Mouse (Mus musculus): ENCODE measurements around the gene Gnat2. TPM values are rescaled to one million over a fixed set of nuclear protein-coding genes. Genes with fewer than 3 reads are reported as not detected.

Gene Gnat2
- polyA plus RNA-seq, 1 experiment from 2014 or later, result 0.33 TPM

- Histone ChIP-seq H3K9me3 (ENCODE audit: control insufficient read depth, low read length) (no peaks in the 10 kb centered on the region), H3K4me2 (ENCODE audit: low read depth, low read length, severe bottlenecking) (no peak overlapping the region)
These were observed 39.2 kb downstream of the Gnat2 start for GRCm38 (mm10) chr3:108131821-108132220.

GRCm38 (mm10) chr3:108132484-108132883, 39.9 kb downstream of the Gnat2 start:
- Histone ChIP-seq H3K27ac (ENCODE audit: low read depth, low read length) (no peak overlapping the region), H3K4me2 (ENCODE audit: low read depth, low read length, severe bottlenecking) (no peak overlapping the region), H3K36me3 (ENCODE audit: control insufficient read depth, insufficient read depth, low read length) (no peaks in the 10 kb centered on the region; the same call in 1 of the 2 replicates), H3K27me3 (ENCODE audit: control insufficient read depth, insufficient read depth, low read length) (no peaks in the 10 kb centered on the region), H3K4me3 (ENCODE audit: low read depth, low read length) (no peak overlapping the region), H3K9ac (ENCODE audit: low read length) (no peak overlapping the region), H3K4me1 (replicated peaks; ENCODE audit: control insufficient read depth, insufficient read depth, low read length) (no peaks in the 10 kb centered on the region; the same call in 1 of the 2 replicates), H3K9me3 (ENCODE audit: control insufficient read depth, low read length) (no peaks in the 10 kb centered on the region)
- DNase-seq (ENCODE audit: low spot score) (no peak), ATAC-seq (replicated peaks; ENCODE audit: low FRiP score) (no peak)
- WGBS, result 90% methylated on average over 1 of the region's 1 CpGs

More at GRCm38 (mm10) chr3:108131821-108132220, 39.2 kb downstream of the Gnat2 start:
- H3K4me1 ChIP-seq (replicated peaks; ENCODE audit: control insufficient read depth, insufficient read depth, low read length), result no peaks in the 10 kb centered on the region; the same call in 1 of the 2 replicates
- ATAC-seq (replicated peaks; ENCODE audit: low FRiP score) (no peak), DNase-seq (ENCODE audit: low spot score) (no peak)
- H3K9ac ChIP-seq (ENCODE audit: low read length), result no peak overlapping the region
- H3K27me3 ChIP-seq (ENCODE audit: control insufficient read depth, insufficient read depth, low read length), result no peaks in the 10 kb centered on the region
- H3K36me3 ChIP-seq (ENCODE audit: control insufficient read depth, insufficient read depth, low read length), result no peaks in the 10 kb centered on the region
- H3K4me3 ChIP-seq (ENCODE audit: low read depth, low read length), result no peak overlapping the region
- 88% methylated on average over 1 of the region's 1 CpGs for WGBS
- no peak overlapping the region for H3K27ac ChIP-seq (ENCODE audit: low read depth, low read length)

- Histone ChIP-seq H3K9me3 (ENCODE audit: control insufficient read depth, low read length) (no peaks in the 10 kb centered on the region), H3K36me3 (ENCODE audit: control insufficient read depth, insufficient read depth, low read length) (no peaks in the 10 kb centered on the region; the same call in 1 of the 2 replicates), H3K9ac (ENCODE audit: low read length) (no peak overlapping the region), H3K27ac (ENCODE audit: low read depth, low read length) (no peak overlapping the region), H3K4me3 (ENCODE audit: low read depth, low read length) (no peak overlapping the region), H3K4me2 (ENCODE audit: low read depth, low read length, severe bottlenecking) (no peak overlapping the region), H3K27me3 (ENCODE audit: control insufficient read depth, insufficient read depth, low read length) (no peaks in the 10 kb centered on the region), H3K4me1 (replicated peaks; ENCODE audit: control insufficient read depth, insufficient read depth, low read length) (no peaks in the 10 kb centered on the region)
- ATAC-seq (replicated peaks; ENCODE audit: low FRiP score), result no peak
- WGBS, result 87% methylated on average over 11 of the region's 11 CpGs
- no peak for DNase-seq (ENCODE audit: low spot score)
These were observed 42.1 kb downstream of the Gnat2 start for GRCm38 (mm10) chr3:108134701-108135100.

GRCm38 (mm10) chr3:108139113-108139512, 46.5 kb downstream of the Gnat2 start:
- DNase-seq (ENCODE audit: low spot score), result no peak
- Histone ChIP-seq H3K4me3 (ENCODE audit: low read depth, low read length) (no peak overlapping the region), H3K27me3 (ENCODE audit: control insufficient read depth, insufficient read depth, low read length) (no peaks in the 10 kb centered on the region), H3K27ac (ENCODE audit: low read depth, low read length) (no peak overlapping the region), H3K9ac (ENCODE audit: low read length) (no peak overlapping the region), H3K4me2 (ENCODE audit: low read depth, low read length, severe bottlenecking) (no peak overlapping the region), H3K9me3 (ENCODE audit: control insufficient read depth, low read length) (no peaks in the 10 kb centered on the region), H3K36me3 (ENCODE audit: control insufficient read depth, insufficient read depth, low read length) (no peaks in the 10 kb centered on the region; the same call in 1 of the 2 replicates), H3K4me1 (replicated peaks; ENCODE audit: control insufficient read depth, insufficient read depth, low read length) (no peaks in the 10 kb centered on the region)
- ATAC-seq (replicated peaks; ENCODE audit: low FRiP score), result no peak
- 88% methylated on average over 1 of the region's 1 CpGs for WGBS

- no peak overlapping the region for H3K4me3 ChIP-seq (ENCODE audit: low read depth, low read length)
- DNase-seq (ENCODE audit: low spot score), result no peak
- no peak for ATAC-seq (replicated peaks; ENCODE audit: low FRiP score)
- no peak overlapping the region for H3K9ac ChIP-seq (ENCODE audit: low read length)
- no peaks in the 10 kb centered on the region for H3K27me3 ChIP-seq (ENCODE audit: control insufficient read depth, insufficient read depth, low read length)
- no peak overlapping the region for H3K4me2 ChIP-seq (ENCODE audit: low read depth, low read length, severe bottlenecking)
- no peak overlapping the region for H3K27ac ChIP-seq (ENCODE audit: low read depth, low read length)
- H3K36me3 ChIP-seq (ENCODE audit: control insufficient read depth, insufficient read depth, low read length), result no peaks in the 10 kb centered on the region; the same call in 1 of the 2 replicates
- WGBS, result 84% methylated on average over 4 of the region's 4 CpGs
- H3K9me3 ChIP-seq (ENCODE audit: control insufficient read depth, low read length), result no peaks in the 10 kb centered on the region
- peaks cover 4% of the 10 kb centered on the region; the same call in 1 of the 2 replicates for H3K4me1 ChIP-seq (replicated peaks; ENCODE audit: control insufficient read depth, insufficient read depth, low read length)
These were observed 48.2 kb downstream of the Gnat2 start for GRCm38 (mm10) chr3:108140786-108141185.

- no peaks in the 10 kb centered on the region for H3K9me3 ChIP-seq (ENCODE audit: control insufficient read depth, low read length)
- H3K9ac ChIP-seq (ENCODE audit: low read length), result peak within 1 kb of the TSS; percentile 94
- H3K27ac ChIP-seq (ENCODE audit: low read depth, low read length), result peak within 1 kb of the TSS; percentile 86
- ATAC-seq (replicated peaks; ENCODE audit: low FRiP score), result peak; percentile 95
- H3K4me1 ChIP-seq (replicated peaks; ENCODE audit: control insufficient read depth, insufficient read depth, low read length), result peaks cover 4% of the 10 kb centered on the region; the same call in 1 of the 2 replicates
- no peaks in the 10 kb centered on the region for H3K36me3 ChIP-seq (ENCODE audit: control insufficient read depth, insufficient read depth, low read length)
- WGBS, result under 1% methylated on average over 63 of the region's 63 CpGs
- peak within 1 kb of the TSS; percentile 96 for H3K4me3 ChIP-seq (ENCODE audit: low read depth, low read length)
- DNase-seq (ENCODE audit: low spot score), result peak; percentile 93
- peak within 1 kb of the TSS; percentile 64 for H3K4me2 ChIP-seq (ENCODE audit: low read depth, low read length, severe bottlenecking)
- no peaks in the 10 kb centered on the region for H3K27me3 ChIP-seq (ENCODE audit: control insufficient read depth, insufficient read depth, low read length)
These were observed 53.2 kb downstream of the Gnat2 start, which contains the start of gene Gnai3 for GRCm38 (mm10) chr3:108145534-108146445. Gene Gnai3 (minus strand): TSS chr3:108146146.

GRCm38 (mm10) chr3:108146671-108147070, 54.1 kb downstream of the Gnat2 start:
- no peak for DNase-seq (ENCODE audit: low spot score)
- H3K27me3 ChIP-seq (ENCODE audit: control insufficient read depth, insufficient read depth, low read length), result no peaks in the 10 kb centered on the region
- peak overlapping the region; percentile 64 for H3K4me2 ChIP-seq (ENCODE audit: low read depth, low read length, severe bottlenecking)
- H3K9me3 ChIP-seq (ENCODE audit: control insufficient read depth, low read length), result no peaks in the 10 kb centered on the region
- 65% methylated on average over 5 of the region's 5 CpGs for WGBS
- H3K9ac ChIP-seq (ENCODE audit: low read length), result peak overlapping the region; percentile 94
- peak overlapping the region; percentile 96 for H3K4me3 ChIP-seq (ENCODE audit: low read depth, low read length)
- ATAC-seq (replicated peaks; ENCODE audit: low FRiP score), result no peak
- no peak overlapping the region for H3K27ac ChIP-seq (ENCODE audit: low read depth, low read length)
- peaks cover 4% of the 10 kb centered on the region; the same call in 1 of the 2 replicates for H3K4me1 ChIP-seq (replicated peaks; ENCODE audit: control insufficient read depth, insufficient read depth, low read length)
- no peaks in the 10 kb centered on the region for H3K36me3 ChIP-seq (ENCODE audit: control insufficient read depth, insufficient read depth, low read length)

- Histone ChIP-seq H3K4me1 (replicated peaks; ENCODE audit: control insufficient read depth, insufficient read depth, low read length) (peaks cover 4% of the 10 kb centered on the region; the same call in 1 of the 2 replicates), H3K9ac (ENCODE audit: low read length) (no peak overlapping the region), H3K27me3 (ENCODE audit: control insufficient read depth, insufficient read depth, low read length) (no peaks in the 10 kb centered on the region), H3K4me2 (ENCODE audit: low read depth, low read length, severe bottlenecking) (no peak overlapping the region), H3K36me3 (ENCODE audit: control insufficient read depth, insufficient read depth, low read length) (no peaks in the 10 kb centered on the region), H3K27ac (ENCODE audit: low read depth, low read length) (no peak overlapping the region), H3K9me3 (ENCODE audit: control insufficient read depth, low read length) (no peaks in the 10 kb centered on the region), H3K4me3 (ENCODE audit: low read depth, low read length) (no peak overlapping the region)
- ATAC-seq (replicated peaks; ENCODE audit: low FRiP score), result peak; percentile 47; the same call in 1 of the 2 replicates
- WGBS, result 67% methylated on average over 11 of the region's 11 CpGs
- DNase-seq (ENCODE audit: low spot score), result peak; percentile 91
These were observed 55.0 kb downstream of the Gnat2 start for GRCm38 (mm10) chr3:108147386-108148235.
